Mouse (Mus musculus) testis, adult 2 months (tissue): Measurements from ENCODE around the gene 1810010D01Rik. TPM values are rescaled to one million over a fixed set of nuclear protein-coding genes. Genes with fewer than 3 reads are reported as not detected.

Experiments used
- H3K27ac ChIP-seq: fragments of 200-500 bp; 2 replicates; pipeline ENCODE4 v1.5.1; 2012; ENCODE audit warnings: low read depth, low read length; ENCODE audit not compliant: control insufficient read depth, insufficient read depth
- H3K27me3 ChIP-seq: fragments of 200-500 bp; 2 replicates; pipeline ENCODE4 v1.6.1; 2012; ENCODE audit warnings: mild to moderate bottlenecking, low read length, moderate library complexity; ENCODE audit not compliant: control insufficient read depth, insufficient read depth
- H3K36me3 ChIP-seq: fragments of 200-500 bp; 2 replicates; pipeline ENCODE4 v1.6.1; 2012; ENCODE audit warnings: mild to moderate bottlenecking, low read length; ENCODE audit not compliant: control insufficient read depth, insufficient read depth
- H3K4me1 ChIP-seq: fragments of 200-500 bp; 2 replicates; pipeline ENCODE4 v1.6.1; 2012; ENCODE audit warnings: low read length; ENCODE audit not compliant: control insufficient read depth, insufficient read depth
- H3K4me3 ChIP-seq: fragments of 200-500 bp; 2 replicates; pipeline ENCODE4 v1.5.1; 2012; ENCODE audit warnings: low read depth, mild to moderate bottlenecking, low read length, moderate library complexity, mixed read lengths; ENCODE audit not compliant: control insufficient read depth
- CTCF ChIP-seq: fragments of 200-500 bp; IDR thresholded peaks from 2 replicates; pipeline ENCODE4 v1.5.1; 2012; ENCODE audit warnings: low read depth, mild to moderate bottlenecking, inconsistent platforms, low read length, moderate library complexity; ENCODE audit not compliant: control insufficient read depth, insufficient read depth, insufficient replicate concordance
- POLR2A ChIP-seq: fragments of 200-500 bp; IDR thresholded peaks from 2 replicates; pipeline ENCODE4 v1.6.1; 2012; ENCODE audit warnings: low read depth, mild to moderate bottlenecking, inconsistent platforms, low read length, moderate library complexity; ENCODE audit not compliant: control insufficient read depth
- polyA plus RNA-seq: library from polyadenylated mRNA; depleted of rRNA; stranded (reverse); fragments of >200 nt; gene quantifications from 2 replicates; pipeline ENCODE4 v1.2.3, GENCODE M21; 2012

1810010D01Rik gene
- polyA plus RNA-seq, 1 experiment, result 0.40 TPM

- no peaks in the 10 kb centered on the region for H3K36me3 ChIP-seq
- H3K27me3 ChIP-seq, result no peaks in the 10 kb centered on the region
- H3K4me1 ChIP-seq, result peaks cover 10% of the 10 kb centered on the region
- TF ChIP-seq CTCF, result no peak
- no peak; the same call in 1 of the 2 replicates for TF ChIP-seq POLR2A
- H3K27ac ChIP-seq, result no peak overlapping the region
- H3K4me3 ChIP-seq, result no peak overlapping the region
Measured at GRCm38 (mm10) chr7:145206801-145207200, 1.1 kb downstream of the 1810010D01Rik start.

GRCm38 (mm10) chr7:145206056-145206610 lies 1.8 kb downstream of the 1810010D01Rik start:
- Histone ChIP-seq H3K4me1 (peaks cover 10% of the 10 kb centered on the region), H3K4me3 (no peak overlapping the region), H3K27ac (no peak overlapping the region), H3K36me3 (no peaks in the 10 kb centered on the region), H3K27me3 (no peaks in the 10 kb centered on the region)
- no peak for TF ChIP-seq CTCF
- 0 out of 2 replicates have a peak, but pooled peaks have one; percentile 10 for TF ChIP-seq POLR2A

GRCm38 (mm10) chr7:145205363-145205902 lies 2.5 kb downstream of the 1810010D01Rik start:
- Histone ChIP-seq H3K27me3 (no peaks in the 10 kb centered on the region), H3K27ac (no peak overlapping the region), H3K4me1 (peaks cover 10% of the 10 kb centered on the region), H3K4me3 (no peak overlapping the region), H3K36me3 (no peaks in the 10 kb centered on the region)
- TF ChIP-seq POLR2A (no peak), CTCF (no peak)

DNA sequence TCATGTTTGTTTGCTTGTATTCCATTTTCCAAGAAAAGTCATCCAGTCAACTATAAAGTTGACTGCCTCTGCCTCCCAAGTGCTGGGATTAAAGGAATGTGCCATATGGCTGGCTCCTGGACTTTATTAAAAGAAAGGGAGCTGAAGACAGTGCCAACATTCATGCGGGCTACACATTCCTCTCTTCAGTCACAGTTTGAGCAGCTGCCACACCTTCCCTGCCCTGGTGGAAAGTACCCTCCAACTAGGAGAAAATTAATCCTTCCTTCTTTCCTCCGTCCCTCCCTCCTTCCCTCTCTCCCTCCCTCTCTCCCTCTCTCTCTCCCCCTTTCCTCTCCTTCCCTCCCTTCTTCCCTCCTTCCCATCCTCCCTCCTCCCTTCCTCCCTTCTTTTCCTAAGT lies 8.2 kb downstream of the 1810010D01Rik start:
- Histone ChIP-seq H3K4me1 (no peaks in the 10 kb centered on the region), H3K27ac (no peak overlapping the region), H3K27me3 (no peaks in the 10 kb centered on the region), H3K4me3 (no peak overlapping the region), H3K36me3 (no peaks in the 10 kb centered on the region)
- no peak for TF ChIP-seq POLR2A

DNA sequence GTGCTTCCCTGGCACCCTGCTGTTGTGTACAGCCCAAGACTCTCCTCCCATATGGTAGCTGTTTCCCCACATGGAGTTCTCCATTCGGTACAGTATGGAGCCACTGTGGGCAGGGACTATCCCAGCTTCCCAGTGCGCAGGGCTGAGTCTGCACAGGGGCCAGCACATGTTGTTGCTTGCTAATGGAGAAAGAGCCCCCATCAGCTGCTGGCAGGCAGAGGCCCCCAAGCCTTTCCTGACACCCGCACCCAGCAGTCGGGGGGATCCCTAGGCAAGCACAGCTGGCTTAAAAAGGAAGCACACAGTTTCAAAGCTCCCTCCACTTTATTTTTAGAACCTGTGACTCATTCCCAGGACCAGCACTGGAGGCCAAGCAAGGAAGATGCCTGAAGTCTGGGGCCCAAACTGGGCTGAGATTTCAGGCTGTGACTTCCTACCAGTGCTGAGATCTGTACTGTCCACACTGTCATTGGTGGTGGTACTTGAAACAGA lies 9.7 kb downstream of the 1810010D01Rik start:
- no peak overlapping the region for H3K27ac ChIP-seq
- H3K36me3 ChIP-seq, result no peaks in the 10 kb centered on the region
- no peaks in the 10 kb centered on the region for H3K27me3 ChIP-seq
- TF ChIP-seq CTCF (no peak), POLR2A (no peak)
- H3K4me1 ChIP-seq, result no peaks in the 10 kb centered on the region
- no peak overlapping the region for H3K4me3 ChIP-seq

DNA sequence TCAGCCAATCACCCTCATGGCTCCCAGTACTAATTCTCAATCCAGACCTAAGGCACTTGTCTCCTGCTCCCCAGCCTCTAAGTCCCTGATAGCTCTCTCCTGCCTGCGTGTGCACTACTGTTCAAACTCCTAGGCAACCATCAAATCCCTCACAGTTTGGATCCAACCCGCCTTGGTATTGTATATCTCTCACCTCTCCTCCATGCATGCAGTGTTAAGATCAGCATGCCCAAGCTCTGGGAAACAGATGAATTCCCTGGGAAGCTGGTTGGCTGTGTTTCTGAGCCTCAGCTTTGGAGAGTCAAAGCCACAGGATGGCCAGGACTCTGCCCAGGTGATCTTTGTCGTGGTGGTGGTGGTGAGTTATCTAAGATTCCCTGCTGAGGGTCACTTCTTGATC lies 10.2 kb downstream of the 1810010D01Rik start:
- Histone ChIP-seq H3K27ac (no peak overlapping the region), H3K36me3 (no peaks in the 10 kb centered on the region), H3K27me3 (no peaks in the 10 kb centered on the region), H3K4me1 (no peaks in the 10 kb centered on the region), H3K4me3 (no peak overlapping the region)
- TF ChIP-seq CTCF (no peak), POLR2A (no peak)

DNA sequence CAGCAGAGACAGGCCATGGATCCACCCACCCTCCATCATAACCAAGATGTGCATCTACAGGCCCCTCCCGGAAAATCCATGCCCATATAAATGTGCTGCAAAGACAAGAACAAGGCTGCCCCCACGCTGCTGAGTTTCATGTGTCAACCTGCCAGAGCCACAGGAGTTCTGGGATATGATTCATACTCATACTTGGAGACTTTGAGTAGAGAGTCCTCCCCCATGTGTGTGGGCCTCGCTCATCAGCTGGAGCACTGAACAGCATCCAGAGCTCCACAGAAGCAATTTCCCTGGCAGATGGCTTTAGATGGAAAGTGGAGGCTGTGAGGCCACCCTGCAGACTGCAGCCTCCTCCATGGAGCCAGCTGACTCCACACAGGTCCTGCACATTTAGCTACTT lies 10.9 kb downstream of the 1810010D01Rik start:
- TF ChIP-seq POLR2A, result no peak
- TF ChIP-seq CTCF, result no peak
- H3K36me3 ChIP-seq, result no peaks in the 10 kb centered on the region
- no peak overlapping the region for H3K27ac ChIP-seq
- no peaks in the 10 kb centered on the region for H3K4me1 ChIP-seq
- no peak overlapping the region for H3K4me3 ChIP-seq
- H3K27me3 ChIP-seq, result no peaks in the 10 kb centered on the region
